Mouse (Mus musculus): ENCODE data around the gene Aknad1. TPM values are rescaled to one million over a fixed set of nuclear protein-coding genes. Genes with fewer than 3 reads are reported as not detected.

The Aknad1 gene
- polyA plus RNA-seq, 1 experiment from 2014 or later = 0.92 TPM

GRCm38 (mm10) chr3:108769547-108769946 is 30.1 kb downstream of the Aknad1 start:
- 80% methylated on average over 6 of the region's 6 CpGs for WGBS
- Histone ChIP-seq H3K9me3 (ENCODE audit: control insufficient read depth, low read length) (no peaks in the 10 kb centered on the region), H3K4me1 (ENCODE audit: control insufficient read depth, insufficient read depth, low read length) (peaks cover 11% of the 10 kb centered on the region), H3K27ac (replicated peaks; ENCODE audit: low read depth, low read length) (no peak overlapping the region), H3K27me3 (replicated peaks; ENCODE audit: control insufficient read depth, insufficient read depth, low read length) (no peaks in the 10 kb centered on the region), H3K36me3 (ENCODE audit: control insufficient read depth, insufficient read depth, low read length) (no peaks in the 10 kb centered on the region), H3K9ac (ENCODE audit: low read depth, low read length) (no peak overlapping the region), H3K4me2 (ENCODE audit: low read depth, low read length) (no peak overlapping the region), H3K4me3 (ENCODE audit: low read depth, low read length) (no peak overlapping the region)
- DNase-seq (ENCODE audit: low spot score) (no peak), ATAC-seq (ENCODE audit: low read depth) (no peak)

- no peak overlapping the region for H3K4me2 ChIP-seq (ENCODE audit: low read depth, low read length)
- no peaks in the 10 kb centered on the region for H3K27me3 ChIP-seq (replicated peaks; ENCODE audit: control insufficient read depth, insufficient read depth, low read length)
- no peaks in the 10 kb centered on the region for H3K9me3 ChIP-seq (ENCODE audit: control insufficient read depth, low read length)
- no peaks in the 10 kb centered on the region for H3K36me3 ChIP-seq (ENCODE audit: control insufficient read depth, insufficient read depth, low read length)
- WGBS = 16% methylated on average over 6 of the region's 6 CpGs
- no peak overlapping the region; the same call in 1 of the 2 replicates for H3K9ac ChIP-seq (ENCODE audit: low read depth, low read length)
- peak overlapping the region; percentile 88 for H3K27ac ChIP-seq (replicated peaks; ENCODE audit: low read depth, low read length)
- peak; percentile 86 for ATAC-seq (ENCODE audit: low read depth)
- peak; percentile 94 for DNase-seq (ENCODE audit: low spot score)
- H3K4me1 ChIP-seq (ENCODE audit: control insufficient read depth, insufficient read depth, low read length) = peaks cover 11% of the 10 kb centered on the region
- no peak overlapping the region for H3K4me3 ChIP-seq (ENCODE audit: low read depth, low read length)
Measured at GRCm38 (mm10) chr3:108770725-108771368, 31.4 kb downstream of the Aknad1 start.

- Histone ChIP-seq H3K4me1 (ENCODE audit: control insufficient read depth, insufficient read depth, low read length) (peaks cover 11% of the 10 kb centered on the region), H3K27me3 (replicated peaks; ENCODE audit: control insufficient read depth, insufficient read depth, low read length) (no peaks in the 10 kb centered on the region), H3K36me3 (ENCODE audit: control insufficient read depth, insufficient read depth, low read length) (no peaks in the 10 kb centered on the region), H3K9ac (ENCODE audit: low read depth, low read length) (no peak overlapping the region), H3K4me2 (ENCODE audit: low read depth, low read length) (no peak overlapping the region), H3K9me3 (ENCODE audit: control insufficient read depth, low read length) (no peaks in the 10 kb centered on the region), H3K4me3 (ENCODE audit: low read depth, low read length) (no peak overlapping the region), H3K27ac (replicated peaks; ENCODE audit: low read depth, low read length) (no peak overlapping the region)
- DNase-seq (ENCODE audit: low spot score) = no peak
- WGBS = 85% methylated on average over 13 of the region's 13 CpGs
- ATAC-seq (ENCODE audit: low read depth) = no peak
Measured at GRCm38 (mm10) chr3:108772211-108772610, 32.8 kb downstream of the Aknad1 start.

GRCm38 (mm10) chr3:108772811-108773210 is 33.4 kb downstream of the Aknad1 start:
- H3K4me1 ChIP-seq (ENCODE audit: control insufficient read depth, insufficient read depth, low read length) = peaks cover 11% of the 10 kb centered on the region
- ATAC-seq (ENCODE audit: low read depth) = no peak
- no peak overlapping the region for H3K4me3 ChIP-seq (ENCODE audit: low read depth, low read length)
- H3K27me3 ChIP-seq (replicated peaks; ENCODE audit: control insufficient read depth, insufficient read depth, low read length) = no peaks in the 10 kb centered on the region
- DNase-seq (ENCODE audit: low spot score) = no peak
- H3K9ac ChIP-seq (ENCODE audit: low read depth, low read length) = no peak overlapping the region
- no peaks in the 10 kb centered on the region for H3K9me3 ChIP-seq (ENCODE audit: control insufficient read depth, low read length)
- no peak overlapping the region for H3K4me2 ChIP-seq (ENCODE audit: low read depth, low read length)
- WGBS = 84% methylated on average over 3 of the region's 3 CpGs
- H3K27ac ChIP-seq (replicated peaks; ENCODE audit: low read depth, low read length) = no peak overlapping the region
- H3K36me3 ChIP-seq (ENCODE audit: control insufficient read depth, insufficient read depth, low read length) = no peaks in the 10 kb centered on the region

- H3K9ac ChIP-seq (ENCODE audit: low read depth, low read length) = no peak overlapping the region
- H3K4me1 ChIP-seq (ENCODE audit: control insufficient read depth, insufficient read depth, low read length) = peaks cover 18% of the 10 kb centered on the region
- ATAC-seq (ENCODE audit: low read depth) (no peak), DNase-seq (ENCODE audit: low spot score) (no peak)
- no peak overlapping the region for H3K4me3 ChIP-seq (ENCODE audit: low read depth, low read length)
- WGBS = 72% methylated on average over 4 of the region's 4 CpGs
- H3K27me3 ChIP-seq (replicated peaks; ENCODE audit: control insufficient read depth, insufficient read depth, low read length) = no peaks in the 10 kb centered on the region
- no peaks in the 10 kb centered on the region for H3K36me3 ChIP-seq (ENCODE audit: control insufficient read depth, insufficient read depth, low read length)
- H3K27ac ChIP-seq (replicated peaks; ENCODE audit: low read depth, low read length) = 0 out of 2 replicates have a peak overlapping the region, but pooled peaks have one; percentile 8
- H3K9me3 ChIP-seq (ENCODE audit: control insufficient read depth, low read length) = no peaks in the 10 kb centered on the region
- H3K4me2 ChIP-seq (ENCODE audit: low read depth, low read length) = no peak overlapping the region
Measured at GRCm38 (mm10) chr3:108778761-108779540, 39.5 kb downstream of the Aknad1 start.

GRCm38 (mm10) chr3:108781238-108781883 is 41.9 kb downstream of the Aknad1 start:
- peak; percentile 80 for DNase-seq (ENCODE audit: low spot score)
- no peaks in the 10 kb centered on the region for H3K27me3 ChIP-seq (replicated peaks; ENCODE audit: control insufficient read depth, insufficient read depth, low read length)
- H3K4me2 ChIP-seq (ENCODE audit: low read depth, low read length) = no peak overlapping the region
- no peak overlapping the region for H3K4me3 ChIP-seq (ENCODE audit: low read depth, low read length)
- peaks cover 18% of the 10 kb centered on the region for H3K4me1 ChIP-seq (ENCODE audit: control insufficient read depth, insufficient read depth, low read length)
- peak; percentile 68 for ATAC-seq (ENCODE audit: low read depth)
- peak overlapping the region; percentile 75 for H3K27ac ChIP-seq (replicated peaks; ENCODE audit: low read depth, low read length)
- H3K9ac ChIP-seq (ENCODE audit: low read depth, low read length) = no peak overlapping the region
- peaks cover 12% of the 10 kb centered on the region for H3K9me3 ChIP-seq (ENCODE audit: control insufficient read depth, low read length)
- 35% methylated on average over 10 of the region's 10 CpGs for WGBS
- H3K36me3 ChIP-seq (ENCODE audit: control insufficient read depth, insufficient read depth, low read length) = no peaks in the 10 kb centered on the region

- no peak for DNase-seq (ENCODE audit: low spot score)
- Histone ChIP-seq H3K4me3 (ENCODE audit: low read depth, low read length) (no peak overlapping the region), H3K9ac (ENCODE audit: low read depth, low read length) (no peak overlapping the region), H3K4me1 (ENCODE audit: control insufficient read depth, insufficient read depth, low read length) (peaks cover 18% of the 10 kb centered on the region), H3K27me3 (replicated peaks; ENCODE audit: control insufficient read depth, insufficient read depth, low read length) (no peaks in the 10 kb centered on the region), H3K4me2 (ENCODE audit: low read depth, low read length) (no peak overlapping the region), H3K9me3 (ENCODE audit: control insufficient read depth, low read length) (peaks cover 12% of the 10 kb centered on the region), H3K27ac (replicated peaks; ENCODE audit: low read depth, low read length) (peak overlapping the region; percentile 75; the same call in 1 of the 2 replicates), H3K36me3 (ENCODE audit: control insufficient read depth, insufficient read depth, low read length) (no peaks in the 10 kb centered on the region)
- 58% methylated on average over 5 of the region's 5 CpGs for WGBS
- ATAC-seq (ENCODE audit: low read depth) = no peak
Measured at GRCm38 (mm10) chr3:108781884-108782270, 42.4 kb downstream of the Aknad1 start.

- no peak overlapping the region for H3K4me2 ChIP-seq (ENCODE audit: low read depth, low read length)
- peak overlapping the region; percentile 82 for H3K27ac ChIP-seq (replicated peaks; ENCODE audit: low read depth, low read length)
- H3K4me3 ChIP-seq (ENCODE audit: low read depth, low read length) = no peak overlapping the region
- H3K36me3 ChIP-seq (ENCODE audit: control insufficient read depth, insufficient read depth, low read length) = no peaks in the 10 kb centered on the region
- 44% methylated on average over 6 of the region's 6 CpGs for WGBS
- peaks cover 12% of the 10 kb centered on the region for H3K9me3 ChIP-seq (ENCODE audit: control insufficient read depth, low read length)
- no peaks in the 10 kb centered on the region for H3K27me3 ChIP-seq (replicated peaks; ENCODE audit: control insufficient read depth, insufficient read depth, low read length)
- peaks cover 18% of the 10 kb centered on the region for H3K4me1 ChIP-seq (ENCODE audit: control insufficient read depth, insufficient read depth, low read length)
- DNase-seq (ENCODE audit: low spot score) = no peak
- no peak for ATAC-seq (ENCODE audit: low read depth)
- no peak overlapping the region for H3K9ac ChIP-seq (ENCODE audit: low read depth, low read length)
Measured at GRCm38 (mm10) chr3:108782364-108782895, 43.0 kb downstream of the Aknad1 start.
